Mouse (Mus musculus) liver, embryonic 16.5 days (tissue): ENCODE measurements around the gene Ndufv1. TPM values are rescaled to one million over a fixed set of nuclear protein-coding genes. Genes with fewer than 3 reads are reported as not detected.
"Not testable (repeated sequence)": the region's sequence is repeated elsewhere in the genome, so short reads cannot be mapped to it uniquely, and the experiment has no call there.

Experiments used
- ATAC-seq: fragments of 200-750 bp; cut with Nextera tagmentation; 2 replicates; pipeline ENCODE4 v1.8.0; 2017; ENCODE audit warnings: low read depth, mild to moderate bottlenecking, moderate number of reproducible peaks, moderate library complexity
- H3K27ac ChIP-seq: fragments of 300-500 bp; sonication (generic); 2 replicates; pipeline ENCODE4 v1.5.1; 2014; ENCODE audit warnings: mild to moderate bottlenecking, low read length
- H3K27me3 ChIP-seq: fragments of 300-500 bp; sonication (generic); 2 replicates; pipeline ENCODE4 v1.6.1; 2014; ENCODE audit warnings: low read depth, low read length, mixed read lengths; ENCODE audit not compliant: control insufficient read depth, insufficient read depth
- H3K36me3 ChIP-seq: fragments of 300-500 bp; sonication (generic); 2 replicates; pipeline ENCODE4 v1.6.1; 2014; ENCODE audit warnings: mild to moderate bottlenecking; ENCODE audit not compliant: control insufficient read depth, insufficient read depth
- H3K4me1 ChIP-seq: fragments of 300-500 bp; sonication (generic); 2 replicates; pipeline ENCODE4 v1.6.1; 2014; ENCODE audit warnings: low read depth, low read length, mixed read lengths; ENCODE audit not compliant: control insufficient read depth
- H3K4me2 ChIP-seq: fragments of 300-500 bp; sonication (generic); 2 replicates; pipeline ENCODE4 v1.6.1; 2014; ENCODE audit warnings: low read depth, low read length, mixed read lengths
- H3K4me3 ChIP-seq: fragments of 300-500 bp; sonication (generic); 2 replicates; pipeline ENCODE4 v1.5.1; 2014; ENCODE audit warnings: low read depth, mild to moderate bottlenecking, low read length
- H3K9ac ChIP-seq: fragments of 300-500 bp; sonication (generic); 2 replicates; pipeline ENCODE4 v1.6.1; 2014; ENCODE audit warnings: low read depth, low read length
- H3K9me3 ChIP-seq: fragments of 300-500 bp; sonication (generic); replicated peaks from 2 replicates; pipeline ENCODE4 v1.6.1; 2016; ENCODE audit warnings: low read length; ENCODE audit not compliant: control insufficient read depth
- WGBS: fragments of 180-500 bp; shearing (Covaris S2); extraction: QIAGEN DNeasy Blood & Tissue Kit; methylation state at CpG from one replicate; pipeline ENCODE4 v1.1.7; 2014; ENCODE audit not compliant: insufficient replicate concordance; 5-methylcytosine and 5-hydroxymethylcytosine counted together
- polyA plus RNA-seq: library from polyadenylated mRNA; unstranded; fragments of >200 nt; fragmentation: Nextera tagmentation; extraction: Ambion mirVana; gene quantifications from 2 replicates; pipeline ENCODE4 v1.2.1, GENCODE M21; 2015

Gene Ndufv1
- polyA plus RNA-seq, 1 experiment from 2014 or later, result 145 TPM

GRCm38 (mm10) chr19:4046866-4047254 lies 34.3 kb upstream of the Ndufv1 start:
- ATAC-seq, result peak; percentile 79
- Histone ChIP-seq H3K4me3 (peak overlapping the region; percentile 38), H3K27me3 (no peaks in the 10 kb centered on the region), H3K9ac (peak overlapping the region; percentile 42), H3K27ac (peak overlapping the region; percentile 98), H3K9me3 (no peaks in the 10 kb centered on the region), H3K4me1 (peaks cover 35% of the 10 kb centered on the region), H3K36me3 (no peaks in the 10 kb centered on the region), H3K4me2 (peak overlapping the region; percentile 66)
- 27% methylated on average over 8 of the region's 8 CpGs for WGBS

- Histone ChIP-seq H3K27ac (peak within 1 kb of the TSS; percentile 98), H3K9ac (peak within 1 kb of the TSS; percentile 45), H3K4me2 (peak within 1 kb of the TSS; percentile 66), H3K36me3 (no peaks in the 10 kb centered on the region), H3K4me1 (peaks cover 35% of the 10 kb centered on the region), H3K27me3 (no peaks in the 10 kb centered on the region), H3K9me3 (no peaks in the 10 kb centered on the region), H3K4me3 (peak within 1 kb of the TSS; percentile 38)
- WGBS, result 43% methylated on average over 16 of the region's 16 CpGs
- peak; percentile 80 for ATAC-seq
Observed at GRCm38 (mm10) chr19:4045966-4046865, 33.6 kb upstream of the Ndufv1 start, which contains the start of gene Gstp2. Gene Gstp2 (minus strand): TSS chr19:4046023.

GRCm38 (mm10) chr19:4044109-4044508 lies 31.5 kb upstream of the Ndufv1 start:
- H3K9me3 ChIP-seq, H3K27me3 ChIP-seq, H3K9ac ChIP-seq, H3K27ac ChIP-seq, H3K36me3 ChIP-seq, H3K4me2 ChIP-seq, ATAC-seq, H3K4me3 ChIP-seq: not testable (repeated sequence)
- H3K4me1 ChIP-seq, result peaks cover 35% of the 10 kb centered on the region
- 38% methylated on average over 5 of the region's 5 CpGs for WGBS

GRCm38 (mm10) chr19:4042124-4042523 lies 29.5 kb upstream of the Ndufv1 start:
- Histone ChIP-seq H3K36me3 (no peaks in the 10 kb centered on the region), H3K4me3 (no peak overlapping the region), H3K4me2 (no peak overlapping the region), H3K9ac (no peak overlapping the region), H3K27ac (no peak overlapping the region), H3K9me3 (no peaks in the 10 kb centered on the region), H3K4me1 (peaks cover 36% of the 10 kb centered on the region), H3K27me3 (no peaks in the 10 kb centered on the region)
- WGBS, result 59% methylated on average over 14 of the region's 14 CpGs
- ATAC-seq, result no peak

- H3K4me3 ChIP-seq, ATAC-seq, H3K4me2 ChIP-seq, H3K27ac ChIP-seq, H3K9me3 ChIP-seq, H3K36me3 ChIP-seq, H3K27me3 ChIP-seq, H3K9ac ChIP-seq: not testable (repeated sequence)
- WGBS, result 75% methylated on average over 3 of the region's 4 CpGs
- H3K4me1 ChIP-seq, result peaks cover 32% of the 10 kb centered on the region
Observed at GRCm38 (mm10) chr19:4041500-4041899, 28.9 kb upstream of the Ndufv1 start.

- H3K27me3 ChIP-seq, H3K36me3 ChIP-seq, H3K4me2 ChIP-seq, H3K4me3 ChIP-seq, H3K9me3 ChIP-seq, H3K27ac ChIP-seq, ATAC-seq, H3K9ac ChIP-seq: not testable (repeated sequence)
- peaks cover 32% of the 10 kb centered on the region for H3K4me1 ChIP-seq
- WGBS, result 74% methylated on average over 5 of the region's 5 CpGs
Observed at GRCm38 (mm10) chr19:4040941-4041340, 28.3 kb upstream of the Ndufv1 start.

GRCm38 (mm10) chr19:4037788-4038232 lies 25.2 kb upstream of the Ndufv1 start, which contains the start of gene Gstp1:
Gene Gstp1 (minus strand): TSS chr19:4037985.
- H3K9me3 ChIP-seq, result no peaks in the 10 kb centered on the region
- H3K4me3 ChIP-seq, result peak within 1 kb of the TSS; percentile 70
- peaks cover 19% of the 10 kb centered on the region for H3K4me1 ChIP-seq
- ATAC-seq, result peak; percentile 79
- under 1% methylated on average over 26 of the region's 26 CpGs for WGBS
- peak within 1 kb of the TSS; percentile 89 for H3K4me2 ChIP-seq
- no peaks in the 10 kb centered on the region for H3K27me3 ChIP-seq
- peak within 1 kb of the TSS; percentile 78 for H3K27ac ChIP-seq
- H3K36me3 ChIP-seq, result no peaks in the 10 kb centered on the region; the same call in 1 of the 2 replicates
- peak within 1 kb of the TSS; percentile 80 for H3K9ac ChIP-seq

- not testable (repeated sequence) for H3K27me3 ChIP-seq, ATAC-seq, H3K36me3 ChIP-seq, H3K9me3 ChIP-seq
- Histone ChIP-seq H3K4me3 (peak overlapping the region; percentile 70), H3K27ac (peak overlapping the region; percentile 78), H3K4me1 (peaks cover 19% of the 10 kb centered on the region), H3K4me2 (peak overlapping the region; percentile 89), H3K9ac (peak overlapping the region; percentile 80)
- WGBS, result 20% methylated on average over 7 of the region's 8 CpGs
Observed at GRCm38 (mm10) chr19:4037154-4037787, 24.7 kb upstream of the Ndufv1 start.
